Mouse (Mus musculus) induced T-regulatory cell, adult 2 months (primary cell): ENCODE data around the gene Gm33815.
"Not testable (repeated sequence)": the region's sequence is repeated elsewhere in the genome, so short reads cannot be mapped to it uniquely, and the experiment has no call there.

Experiments used
- DNase-seq: peaks from one replicate; pipeline ENCODE4 v3.0.0-alpha.2; 2012; ENCODE audit warnings: low read depth

Gene Gm33815

DNA sequence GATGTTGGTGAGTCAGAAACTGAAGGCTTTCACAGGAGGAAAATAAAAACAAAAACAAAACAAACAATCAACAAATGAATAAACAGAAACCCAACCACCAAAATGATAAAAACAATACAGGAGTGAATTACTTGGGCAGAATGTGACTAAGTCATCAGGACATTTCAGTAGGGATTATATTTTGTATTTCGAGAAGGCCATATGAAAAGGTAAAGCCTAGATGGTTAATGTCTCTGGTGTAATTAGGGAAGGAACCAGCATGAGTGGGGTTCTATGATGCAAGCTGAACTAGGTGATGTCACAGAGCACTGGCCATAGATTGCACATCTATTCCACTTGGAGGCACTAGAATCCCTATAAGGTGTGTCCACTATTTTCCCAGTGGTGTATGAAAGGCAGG is at the start of gene Gm33815:
TSS of gene Gm33815 (plus strand) at position 301 of the 400 bp plus-strand sequence.
- not testable (repeated sequence) for DNase-seq
